Mouse (Mus musculus) adrenal gland, adult 8-10 months (tissue): ENCODE data around the gene Fam13a. TPM values are rescaled to one million over a fixed set of nuclear protein-coding genes. Genes with fewer than 3 reads are reported as not detected.

Experiments
- DNase-seq: peaks from one replicate; pipeline ENCODE4 v3.0.0; 2022
- total RNA-seq, 4 experiments: library from RNA; stranded (reverse); gene quantifications; 2 replicates each; pipeline ENCODE4 v1.2.4; 2022

Gene Fam13a
- total RNA-seq, 4 experiments from 2014 or later = 13.0 to 48.9 (median 30.2) TPM

GRCm38 (mm10) chr6:58999044-58999453, 25.3 kb downstream of the Fam13a start:
- DNase-seq = no peak

- DNase-seq = no peak
Observed at GRCm38 (mm10) chr6:58998528-58998927, 25.8 kb downstream of the Fam13a start.

GRCm38 (mm10) chr6:58989149-58989548, 35.2 kb downstream of the Fam13a start:
- DNase-seq = no peak

GRCm38 (mm10) chr6:58988706-58989105, 35.6 kb downstream of the Fam13a start:
- DNase-seq = no peak

GRCm38 (mm10) chr6:58987166-58987565, 37.2 kb downstream of the Fam13a start:
- no peak for DNase-seq

- DNase-seq = no peak
Observed at GRCm38 (mm10) chr6:58985186-58985585, 39.2 kb downstream of the Fam13a start.

GRCm38 (mm10) chr6:58975249-58975648, 49.1 kb downstream of the Fam13a start:
- no peak for DNase-seq

- no peak for DNase-seq
Observed at GRCm38 (mm10) chr6:58974428-58974827, 49.9 kb downstream of the Fam13a start.

- DNase-seq = no peak
Observed at GRCm38 (mm10) chr6:58972873-58973272, 51.5 kb downstream of the Fam13a start.

GRCm38 (mm10) chr6:58968272-58968671, 56.1 kb downstream of the Fam13a start:
- DNase-seq = peak; percentile 53

GRCm38 (mm10) chr6:58965071-58965831, 59.1 kb downstream of the Fam13a start:
- no peak for DNase-seq

GRCm38 (mm10) chr6:58964565-58964964, 59.8 kb downstream of the Fam13a start:
- DNase-seq = no peak

- DNase-seq = no peak
Observed at GRCm38 (mm10) chr6:58964091-58964490, 60.3 kb downstream of the Fam13a start.

GRCm38 (mm10) chr6:58962691-58963090, 61.7 kb downstream of the Fam13a start:
- DNase-seq = no peak

- DNase-seq = no peak
Observed at GRCm38 (mm10) chr6:58960523-58960922, 63.8 kb downstream of the Fam13a start.

GRCm38 (mm10) chr6:58951128-58951992, 73.0 kb downstream of the Fam13a start:
- no peak for DNase-seq

- no peak for DNase-seq
Observed at GRCm38 (mm10) chr6:58950410-58950809, 73.9 kb downstream of the Fam13a start.

- no peak for DNase-seq
Observed at GRCm38 (mm10) chr6:58946840-58947239, 77.5 kb downstream of the Fam13a start.

- no peak for DNase-seq
Observed at GRCm38 (mm10) chr6:58946246-58946645, 78.1 kb downstream of the Fam13a start.

GRCm38 (mm10) chr6:58943958-58944357, 80.4 kb downstream of the Fam13a start:
- no peak for DNase-seq

- no peak for DNase-seq
Observed at GRCm38 (mm10) chr6:58942276-58942675, 82.1 kb downstream of the Fam13a start.

GRCm38 (mm10) chr6:58937726-58938125, 86.6 kb downstream of the Fam13a start:
- DNase-seq = no peak

- DNase-seq = no peak
Observed at GRCm38 (mm10) chr6:58934144-58934543, 90.2 kb downstream of the Fam13a start.
